Mouse (Mus musculus) embryonic stem cell, embryonic (primary cell): ENCODE measurements around the gene Gm14288.
"Not testable (repeated sequence)": the region's sequence is repeated elsewhere in the genome, so short reads cannot be mapped to it uniquely, and the experiment has no call there.

Experiments used
- CTCF ChIA-PET, 4 experiments: fragments of 300-600 bp in 2 of 4; fragments of 350-600 bp in 2 of 4; sonication (Branson Sonifier 250); formaldehyde crosslinking; loops; one replicate each; lab custom pipeline; 2022; ENCODE audit warnings: inconsistent platforms in 2 of 4; lab: Charles Lee
- POLR2A ChIA-PET, 4 experiments: fragments of 300-600 bp in 2 of 4; fragments of 350-600 bp in 2 of 4; sonication (Branson Sonifier 250); formaldehyde crosslinking; loops; one replicate each; lab custom pipeline; 2022; ENCODE audit warnings: antibody characterized with exemption in 4 of 4, inconsistent platforms in 1 of 4; lab: Charles Lee

The Gm14288 gene

GRCm38 (mm10) chr2:175800993-175801392, at the start of gene Gm14288:
Gene Gm14288 (minus strand): TSS chr2:175801093.
- CTCF ChIA-PET, POLR2A ChIA-PET: not testable (repeated sequence)

GRCm38 (mm10) chr2:175741237-175741636, 59.7 kb downstream of the Gm14288 start, which contains the start of gene Gm2007:
Gene Gm2007 (plus strand): TSS chr2:175741537.
- CTCF ChIA-PET, POLR2A ChIA-PET: not testable (repeated sequence)
